Mouse (Mus musculus) G1E (cell line): ENCODE measurements at regions not wholly inside any gene's neighbourhood (a gene's known extent, or its start where the extent isn't known, plus 50 kb on each side); places are given as distances from the start of the nearest gene placed in this dataset.

Experiments
- CTCF ChIP-seq: IDR thresholded peaks from 2 replicates; pipeline ENCODE4 v1.5.1; 2012; ENCODE audit warnings: low read depth, low read length, inconsistent platforms, mixed read lengths
- GATA2 ChIP-seq: IDR thresholded peaks from 2 replicates; pipeline ENCODE4 v1.6.1; 2012; ENCODE audit warnings: low read depth, low read length, inconsistent platforms, borderline replicate concordance
- TAL1 ChIP-seq: conservative IDR thresholded peaks from 2 replicates; pipeline ENCODE4 v1.6.1; 2012; ENCODE audit warnings: low read depth, low read length, inconsistent platforms, mixed read lengths

DNA sequence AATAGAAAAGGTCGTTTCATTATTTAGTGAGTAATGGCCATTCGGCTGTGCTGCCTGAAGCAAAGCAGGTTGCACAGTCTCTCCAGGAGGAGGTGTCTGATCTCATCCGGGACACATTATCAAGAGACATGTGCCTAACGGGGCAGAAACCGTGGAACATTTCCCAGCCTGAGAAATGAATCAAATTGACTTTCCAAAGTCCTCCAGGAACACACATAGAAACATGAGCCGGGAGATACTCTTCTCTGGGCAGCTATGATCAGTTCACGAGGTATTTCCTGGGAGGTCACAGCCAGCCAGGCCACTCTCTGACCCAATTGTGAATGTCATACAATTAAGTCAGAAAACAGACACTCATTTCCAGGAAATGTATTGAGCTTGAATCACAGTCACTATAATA, 67.9 kb downstream of the S1pr1 start:
- TF ChIP-seq CTCF: no peak
- no peak for TF ChIP-seq GATA2
- TF ChIP-seq TAL1: no peak
